Mouse (Mus musculus): Measurements from ENCODE around the gene Gm12248. TPM values are rescaled to one million over a fixed set of nuclear protein-coding genes. Genes with fewer than 3 reads are reported as not detected.

Gm12248 gene
- polyA plus RNA-seq, 1 experiment from 2014 or later = not detected

DNA sequence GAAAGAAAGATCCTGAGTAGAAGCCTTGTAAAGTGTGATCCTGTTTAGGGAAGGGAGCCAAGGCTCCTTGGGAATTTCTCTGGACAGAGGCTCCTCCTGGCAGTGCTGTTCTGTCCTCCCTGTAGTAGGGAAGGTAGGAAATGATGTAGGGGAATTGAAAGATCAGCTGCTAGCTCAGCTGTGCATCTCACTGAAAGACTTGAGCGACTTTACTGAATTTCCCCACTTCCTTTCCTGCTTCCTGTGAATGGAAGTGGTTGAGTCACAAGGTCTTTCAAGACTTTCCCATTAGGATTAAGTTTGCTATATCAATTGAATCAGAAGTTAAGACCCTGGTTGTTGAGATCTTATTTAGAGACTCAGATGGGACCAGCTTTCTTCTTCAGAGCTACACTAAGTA is 71.8 kb downstream of the Gm12248 start:
- DNase-seq (ENCODE audit: low spot score) (no peak), ATAC-seq (no peak)
- Histone ChIP-seq H3K4me2 (ENCODE audit: low read length) (no peak overlapping the region), H3K4me3 (ENCODE audit: low read depth, low read length) (no peak overlapping the region), H3K27me3 (replicated peaks; ENCODE audit: control insufficient read depth, insufficient read depth, low read length) (no peaks in the 10 kb centered on the region), H3K4me1 (ENCODE audit: control insufficient read depth, insufficient read depth, low read length) (0 out of 2 replicates have a peak, but pooled peaks cover 3% of the 10 kb centered on the region), H3K27ac (ENCODE audit: low read depth, low read length) (no peak overlapping the region), H3K9me3 (replicated peaks; ENCODE audit: control insufficient read depth, low read length) (no peaks in the 10 kb centered on the region), H3K9ac (ENCODE audit: low read length) (no peak overlapping the region), H3K36me3 (ENCODE audit: control insufficient read depth, insufficient read depth, low read length) (no peaks in the 10 kb centered on the region)
- WGBS = 81% methylated on average over 1 of the region's 1 CpGs

DNA sequence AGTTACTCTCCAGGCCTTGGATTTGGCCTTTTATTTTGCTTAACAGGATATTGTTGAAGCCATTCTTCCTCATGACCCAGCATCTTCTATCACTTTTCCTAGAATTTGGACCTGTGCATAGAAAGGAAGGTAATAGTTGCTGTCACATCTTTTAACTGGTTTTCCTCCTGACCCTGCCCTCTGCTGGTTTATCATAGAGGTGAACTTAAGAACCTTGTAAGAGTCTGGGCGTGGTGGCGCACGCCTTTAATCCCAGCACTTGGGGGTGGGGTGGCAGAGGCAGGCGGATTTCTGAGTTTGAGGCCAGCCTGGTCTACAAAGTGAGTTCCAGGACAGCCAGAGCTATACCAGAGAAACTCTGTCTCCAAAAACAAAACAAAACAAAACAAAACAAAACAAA is 74.2 kb downstream of the Gm12248 start:
- WGBS = 88% methylated on average over 4 of the region's 4 CpGs
- Histone ChIP-seq H3K4me1 (ENCODE audit: control insufficient read depth, insufficient read depth, low read length) (0 out of 2 replicates have a peak, but pooled peaks cover 5% of the 10 kb centered on the region), H3K9ac (ENCODE audit: low read length) (no peak overlapping the region), H3K4me3 (ENCODE audit: low read depth, low read length) (no peak overlapping the region), H3K9me3 (replicated peaks; ENCODE audit: control insufficient read depth, low read length) (no peaks in the 10 kb centered on the region), H3K27ac (ENCODE audit: low read depth, low read length) (no peak overlapping the region), H3K4me2 (ENCODE audit: low read length) (no peak overlapping the region), H3K27me3 (replicated peaks; ENCODE audit: control insufficient read depth, insufficient read depth, low read length) (no peaks in the 10 kb centered on the region), H3K36me3 (ENCODE audit: control insufficient read depth, insufficient read depth, low read length) (no peaks in the 10 kb centered on the region)
- DNase-seq (ENCODE audit: low spot score) = no peak
- no peak for ATAC-seq

DNA sequence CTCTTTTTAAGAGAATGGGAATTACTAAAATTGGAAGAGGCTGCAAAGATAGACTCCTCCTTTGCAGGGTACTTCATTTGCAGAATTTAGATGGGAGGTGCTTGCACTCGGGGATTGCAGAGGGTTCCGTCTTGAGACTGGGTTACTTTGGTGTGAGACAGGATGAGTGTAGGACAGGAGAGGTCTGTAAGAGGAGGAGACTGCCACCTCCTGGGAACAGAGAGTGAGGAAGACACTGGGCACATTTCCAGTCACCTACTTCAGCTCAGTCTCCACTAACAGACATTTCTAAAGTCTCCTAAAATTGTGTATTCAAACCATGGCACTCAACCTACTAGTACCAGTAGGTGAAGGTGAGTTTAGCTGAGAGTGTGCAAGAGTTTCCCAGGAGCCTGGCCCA is 74.6 kb downstream of the Gm12248 start:
- H3K4me3 ChIP-seq (ENCODE audit: low read depth, low read length) = no peak overlapping the region
- WGBS = 96% methylated on average over 2 of the region's 2 CpGs
- no peak overlapping the region for H3K9ac ChIP-seq (ENCODE audit: low read length)
- H3K4me1 ChIP-seq (ENCODE audit: control insufficient read depth, insufficient read depth, low read length) = 0 out of 2 replicates have a peak, but pooled peaks cover 5% of the 10 kb centered on the region
- H3K9me3 ChIP-seq (replicated peaks; ENCODE audit: control insufficient read depth, low read length) = no peaks in the 10 kb centered on the region
- no peak overlapping the region for H3K4me2 ChIP-seq (ENCODE audit: low read length)
- ATAC-seq (no peak), DNase-seq (ENCODE audit: low spot score) (no peak)
- no peaks in the 10 kb centered on the region for H3K27me3 ChIP-seq (replicated peaks; ENCODE audit: control insufficient read depth, insufficient read depth, low read length)
- H3K27ac ChIP-seq (ENCODE audit: low read depth, low read length) = no peak overlapping the region
- no peaks in the 10 kb centered on the region for H3K36me3 ChIP-seq (ENCODE audit: control insufficient read depth, insufficient read depth, low read length)

DNA sequence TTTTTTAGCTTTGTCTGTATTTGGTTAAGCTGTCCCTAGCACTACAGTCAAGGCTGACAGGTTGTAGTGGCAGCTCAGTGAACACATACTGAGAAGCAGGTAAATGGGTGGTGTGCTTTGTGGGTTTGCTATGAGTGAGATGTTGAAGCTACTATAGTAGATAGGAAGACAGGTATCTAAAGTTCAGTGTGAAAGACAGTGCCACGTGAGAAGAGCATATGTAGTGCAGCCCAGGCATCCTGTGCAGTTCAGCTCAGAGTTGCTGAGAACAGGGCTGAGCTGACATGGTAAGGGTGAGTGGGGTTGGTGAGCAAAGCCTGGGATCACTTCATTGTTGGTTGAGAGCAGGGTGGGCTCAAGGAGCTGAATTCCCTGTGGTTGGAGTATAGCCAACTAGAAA is 75.5 kb downstream of the Gm12248 start:
- ATAC-seq (no peak), DNase-seq (ENCODE audit: low spot score) (no peak)
- H3K9ac ChIP-seq (ENCODE audit: low read length) = no peak overlapping the region
- H3K9me3 ChIP-seq (replicated peaks; ENCODE audit: control insufficient read depth, low read length) = no peaks in the 10 kb centered on the region
- H3K4me3 ChIP-seq (ENCODE audit: low read depth, low read length) = no peak overlapping the region
- no peak overlapping the region for H3K4me2 ChIP-seq (ENCODE audit: low read length)
- no peaks in the 10 kb centered on the region for H3K36me3 ChIP-seq (ENCODE audit: control insufficient read depth, insufficient read depth, low read length)
- 0 out of 2 replicates have a peak, but pooled peaks cover 5% of the 10 kb centered on the region for H3K4me1 ChIP-seq (ENCODE audit: control insufficient read depth, insufficient read depth, low read length)
- H3K27ac ChIP-seq (ENCODE audit: low read depth, low read length) = no peak overlapping the region
- H3K27me3 ChIP-seq (replicated peaks; ENCODE audit: control insufficient read depth, insufficient read depth, low read length) = no peaks in the 10 kb centered on the region
- whole genome bisulfite sequencing = 81% methylated on average over 1 of the region's 1 CpGs

DNA sequence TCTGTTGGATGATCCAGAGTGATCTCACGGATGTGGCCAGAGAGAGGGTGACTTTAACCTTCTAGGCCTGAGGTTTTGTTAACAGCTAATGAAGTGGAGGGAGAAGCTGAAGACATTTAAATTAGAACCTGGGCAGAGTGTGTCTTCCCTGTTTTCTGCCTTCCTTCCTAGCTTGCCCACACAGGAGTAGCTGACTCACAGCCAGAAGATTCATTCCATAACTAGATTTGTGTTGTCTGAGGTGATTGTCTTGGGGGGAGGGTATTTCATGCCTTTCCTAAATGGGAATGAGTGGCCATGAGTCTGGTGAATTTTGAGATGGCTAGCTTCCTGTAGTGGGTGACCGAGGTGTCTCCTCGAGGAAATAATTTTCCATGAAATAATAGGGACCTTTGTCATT is 76.6 kb downstream of the Gm12248 start:
- ATAC-seq (no peak), DNase-seq (ENCODE audit: low spot score) (no peak)
- WGBS = 65% methylated on average over 3 of the region's 3 CpGs
- H3K36me3 ChIP-seq (ENCODE audit: control insufficient read depth, insufficient read depth, low read length) = no peaks in the 10 kb centered on the region
- H3K4me3 ChIP-seq (ENCODE audit: low read depth, low read length) = no peak overlapping the region
- H3K27me3 ChIP-seq (replicated peaks; ENCODE audit: control insufficient read depth, insufficient read depth, low read length) = no peaks in the 10 kb centered on the region
- no peak overlapping the region for H3K27ac ChIP-seq (ENCODE audit: low read depth, low read length)
- H3K4me1 ChIP-seq (ENCODE audit: control insufficient read depth, insufficient read depth, low read length) = 0 out of 2 replicates have a peak, but pooled peaks cover 7% of the 10 kb centered on the region
- H3K9ac ChIP-seq (ENCODE audit: low read length) = no peak overlapping the region
- H3K4me2 ChIP-seq (ENCODE audit: low read length) = no peak overlapping the region
- no peaks in the 10 kb centered on the region for H3K9me3 ChIP-seq (replicated peaks; ENCODE audit: control insufficient read depth, low read length)

DNA sequence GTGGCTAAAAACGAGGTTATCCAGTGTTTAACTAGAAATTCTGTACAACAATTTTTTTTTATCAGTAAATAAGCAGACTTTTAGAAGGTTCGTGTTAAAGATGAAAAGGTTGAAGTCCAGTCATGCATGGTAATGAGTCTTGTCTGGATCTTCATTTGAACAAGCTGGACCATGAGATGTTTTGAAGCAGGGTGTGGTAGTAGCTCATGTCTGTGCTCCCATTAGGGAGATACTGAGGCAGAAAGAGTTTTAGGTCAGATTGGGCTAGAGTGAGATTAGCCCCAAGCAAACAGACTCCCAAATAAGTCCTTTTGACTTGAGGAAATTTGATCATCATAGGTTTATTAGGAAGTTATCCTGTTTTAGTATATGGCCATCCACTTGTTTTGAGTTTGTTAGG is 77.6 kb downstream of the Gm12248 start:
- WGBS = 68% methylated on average over 2 of the region's 2 CpGs
- Histone ChIP-seq H3K27ac (ENCODE audit: low read depth, low read length) (no peak overlapping the region), H3K9me3 (replicated peaks; ENCODE audit: control insufficient read depth, low read length) (no peaks in the 10 kb centered on the region), H3K9ac (ENCODE audit: low read length) (no peak overlapping the region), H3K4me2 (ENCODE audit: low read length) (no peak overlapping the region), H3K4me1 (ENCODE audit: control insufficient read depth, insufficient read depth, low read length) (peaks cover 16% of the 10 kb centered on the region), H3K4me3 (ENCODE audit: low read depth, low read length) (no peak overlapping the region), H3K27me3 (replicated peaks; ENCODE audit: control insufficient read depth, insufficient read depth, low read length) (no peaks in the 10 kb centered on the region), H3K36me3 (ENCODE audit: control insufficient read depth, insufficient read depth, low read length) (no peaks in the 10 kb centered on the region)
- ATAC-seq (no peak), DNase-seq (ENCODE audit: low spot score) (no peak)

DNA sequence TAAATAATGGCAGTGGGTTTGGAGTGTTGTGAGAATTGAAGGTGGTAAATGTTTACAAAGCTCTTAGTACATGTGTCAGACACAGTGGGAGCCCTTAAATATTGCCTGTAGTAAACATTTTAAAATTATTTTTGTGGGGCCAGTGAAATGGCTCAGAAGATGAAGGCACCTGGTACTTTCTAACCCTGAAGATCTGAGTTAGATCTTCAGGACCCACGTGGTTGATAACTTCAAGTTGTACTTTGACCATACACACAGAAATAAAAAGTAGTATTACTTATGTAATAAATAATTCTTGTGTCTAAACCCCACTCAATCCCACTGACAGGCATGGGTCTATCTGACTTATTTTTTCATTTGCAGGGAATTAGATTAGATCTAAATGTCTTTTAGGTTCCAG is 78.3 kb downstream of the Gm12248 start:
- H3K27ac ChIP-seq (ENCODE audit: low read depth, low read length) = no peak overlapping the region
- H3K27me3 ChIP-seq (replicated peaks; ENCODE audit: control insufficient read depth, insufficient read depth, low read length) = no peaks in the 10 kb centered on the region
- H3K4me3 ChIP-seq (ENCODE audit: low read depth, low read length) = no peak overlapping the region
- ATAC-seq (no peak), DNase-seq (ENCODE audit: low spot score) (no peak)
- no peaks in the 10 kb centered on the region for H3K9me3 ChIP-seq (replicated peaks; ENCODE audit: control insufficient read depth, low read length)
- H3K36me3 ChIP-seq (ENCODE audit: control insufficient read depth, insufficient read depth, low read length) = no peaks in the 10 kb centered on the region
- 85% methylated on average over 1 of the region's 1 CpGs for WGBS
- H3K9ac ChIP-seq (ENCODE audit: low read length) = no peak overlapping the region
- no peak overlapping the region for H3K4me2 ChIP-seq (ENCODE audit: low read length)
- peaks cover 19% of the 10 kb centered on the region for H3K4me1 ChIP-seq (ENCODE audit: control insufficient read depth, insufficient read depth, low read length)

Other genes starting within 250 kb of the Gm12248 start
- 11.8 and 14.7 TPM in 2 replicates for gene Larp1, start 84.1 kb downstream of the Gm12248 start, polyA plus RNA-seq (2014; fragmentation: Nextera tagmentation; extraction: Ambion mirVana)
- gene Cnot8, start 11.0 kb upstream of the Gm12248 start, polyA plus RNA-seq (2014; fragmentation: Nextera tagmentation; extraction: Ambion mirVana) = 136 and 146 TPM in 2 replicates
- gene Gemin5, start 75.4 kb upstream of the Gm12248 start, polyA plus RNA-seq (2014; fragmentation: Nextera tagmentation; extraction: Ambion mirVana) = 15.0 and 15.2 TPM in 2 replicates
- 107 and 138 TPM in 2 replicates for gene Mrpl22, start 78.5 kb upstream of the Gm12248 start, polyA plus RNA-seq (2014; fragmentation: Nextera tagmentation; extraction: Ambion mirVana)
- 1.4 and 1.6 TPM in 2 replicates for gene Igtp, start 106.4 kb upstream of the Gm12248 start, polyA plus RNA-seq (2014; fragmentation: Nextera tagmentation; extraction: Ambion mirVana)
- 0.57 and 0.63 TPM in 2 replicates for gene Irgm2, start 106.5 kb upstream of the Gm12248 start, polyA plus RNA-seq (2014; fragmentation: Nextera tagmentation; extraction: Ambion mirVana)
- gene 4930438A08Rik, start 181.7 kb upstream of the Gm12248 start, polyA plus RNA-seq (2014; fragmentation: Nextera tagmentation; extraction: Ambion mirVana) = not detected in 2 replicates
- 13.1 and 14.2 TPM in 2 replicates for gene Zfp692, start 213.9 kb upstream of the Gm12248 start, polyA plus RNA-seq (2014; fragmentation: Nextera tagmentation; extraction: Ambion mirVana)
- gene Zfp672, start 237.2 kb upstream of the Gm12248 start, polyA plus RNA-seq (2014; fragmentation: Nextera tagmentation; extraction: Ambion mirVana) = 38.8 and 45.4 TPM in 2 replicates
- 29.5 and 43.3 TPM in 2 replicates for gene Sh3bp5l, start 237.6 kb upstream of the Gm12248 start, polyA plus RNA-seq (2014; fragmentation: Nextera tagmentation; extraction: Ambion mirVana)

All from forebrain, embryonic 14.5 days (tissue).